Mouse (Mus musculus): ENCODE measurements around the gene P2rx3. TPM values are rescaled to one million over a fixed set of nuclear protein-coding genes. Genes with fewer than 3 reads are reported as not detected.

P2rx3 gene
- total and polyA plus RNA-seq, 3 experiments = 2.2 to 7.1 (median 3.7) TPM

GRCm38 (mm10) chr2:85011906-85012604 is 25.2 kb downstream of the P2rx3 start:
- DNase-seq (ENCODE audit: extremely low read depth) = no peak
- Histone ChIP-seq H3K9me3 (replicated peaks; ENCODE audit: low read length) (no peaks in the 10 kb centered on the region), H3K4me1 (ENCODE audit: control insufficient read depth in 1 of 2, insufficient read depth in 2 of 2) (peaks cover 8 to 55% of the 10 kb centered on the region in 2 experiments), H3K9ac (ENCODE audit: insufficient read depth, low read depth) (no peak overlapping the region), H3K4me3 (replicated peaks in 1 of 3; ENCODE audit: low read depth in 2 of 3, low read length in 2 of 3, poor library complexity in 1 of 3) (no peak overlapping the region), H3K4me2 (ENCODE audit: insufficient read depth, low read depth, poor library complexity, severe bottlenecking) (no peak overlapping the region), H3K27ac (ENCODE audit: insufficient read depth, low read depth) (no peak overlapping the region), H3K27me3 (replicated peaks) (no peaks in the 10 kb centered on the region), H3K36me3 (replicated peaks in 1 of 2; ENCODE audit: control insufficient read depth in 1 of 2, insufficient read depth in 1 of 2, low read length in 1 of 2) (peaks cover 0 to 2% of the 10 kb centered on the region in 2 experiments), H3K79me2 (replicated peaks; ENCODE audit: control insufficient read depth, extremely low read depth, insufficient read depth, poor library complexity, severe bottlenecking) (no peaks in the 10 kb centered on the region)
- in situ Hi-C loops (cut with MboI; ENCODE audit: low pct_ligation_motif_present, low pct_unique_long_range_greater_than_20kb, low sequenced_read_pairs) (no loop called here), dilution Hi-C loops (cut with MboI; ENCODE audit: extremely low pct_ligation_motif_present, extremely low pct_unique_long_range_greater_than_20kb, low sequenced_read_pairs) (no loop called here)
- no peak for TF ChIP-seq NRF1 (IDR thresholded peaks at IDR 0.05; ENCODE audit: low read depth, low read length)
- TF ChIP-seq JUND (conservative IDR thresholded peaks at IDR 0.05; ENCODE audit: low read depth, low read length) = no peak
- TF ChIP-seq ZNF384 (IDR thresholded peaks at IDR 0.05; ENCODE audit: low read depth, low read length) = no peak
- TF ChIP-seq CHD1 (IDR thresholded peaks at IDR 0.05; ENCODE audit: low read depth, low read length) = no peak
- TF ChIP-seq TBP (conservative IDR thresholded peaks at IDR 0.05; ENCODE audit: low read depth, low read length) = no peak
- TF ChIP-seq MAFK (IDR thresholded peaks at IDR 0.05; ENCODE audit: insufficient replicate concordance, low read length) = no peak
- TF ChIP-seq BHLHE40 (IDR thresholded peaks at IDR 0.05; ENCODE audit: low read depth, low read length) = no peak
- TF ChIP-seq PAX5 (IDR thresholded peaks at IDR 0.05; ENCODE audit: low read length) = no peak

DNA sequence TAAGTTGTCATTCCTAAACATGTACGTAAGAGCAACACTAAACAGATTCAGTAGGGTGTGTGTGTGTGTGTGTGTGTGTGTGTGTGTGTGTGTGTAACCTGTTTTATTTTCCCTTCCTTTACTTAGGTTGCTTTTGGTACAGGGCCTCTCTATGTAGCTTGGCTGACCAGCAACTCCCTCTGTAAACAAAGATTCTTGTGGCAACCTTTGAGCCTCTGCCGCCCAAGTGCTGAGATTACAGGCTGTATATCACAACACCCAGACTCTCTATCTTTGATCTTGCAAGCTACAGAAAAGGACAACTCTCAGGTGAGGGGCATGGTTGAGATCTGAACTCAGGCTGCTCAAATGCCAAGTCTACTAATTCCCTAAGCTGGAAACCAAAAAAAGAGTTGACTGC is 28.1 kb downstream of the P2rx3 start:
- no peak overlapping the region for H3K27ac ChIP-seq (ENCODE audit: insufficient read depth, low read depth)
- dilution Hi-C loops (cut with MboI; ENCODE audit: extremely low pct_ligation_motif_present, extremely low pct_unique_long_range_greater_than_20kb, low sequenced_read_pairs) = no loop called here
- TF ChIP-seq IRF4 (IDR thresholded peaks at IDR 0.05; ENCODE audit: low read depth, low read length) (no peak), MAX (IDR thresholded peaks at IDR 0.05; ENCODE audit: low read length) (no peak), ELF1 (IDR thresholded peaks at IDR 0.05; ENCODE audit: low read depth, low read length) (no peak), NELFE (IDR thresholded peaks at IDR 0.05; ENCODE audit: low read depth, low read length) (no peak), TCF12 (IDR thresholded peaks at IDR 0.05; ENCODE audit: low read depth, low read length) (no peak), GABPA (IDR thresholded peaks at IDR 0.05; ENCODE audit: insufficient replicate concordance, low read depth, low read length) (no peak), NRF1 (IDR thresholded peaks at IDR 0.05; ENCODE audit: low read depth, low read length) (no peak), CHD1 (IDR thresholded peaks at IDR 0.05; ENCODE audit: low read depth, low read length) (no peak), RAD21 (IDR thresholded peaks at IDR 0.05; ENCODE audit: low read depth, low read length) (no peak), ZC3H11A (IDR thresholded peaks at IDR 0.05; ENCODE audit: low read depth, low read length) (no peak), MAZ (IDR thresholded peaks at IDR 0.05; ENCODE audit: low read depth, low read length) (no peak)

More for the DNA sequence above, 28.1 kb downstream of the P2rx3 start:
- DNase-seq (ENCODE audit: extremely low read depth) = no peak
- in situ Hi-C loops (cut with MboI; ENCODE audit: low pct_ligation_motif_present, low pct_unique_long_range_greater_than_20kb, low sequenced_read_pairs) = no loop called here
- Histone ChIP-seq H3K27me3 (replicated peaks) (no peaks in the 10 kb centered on the region), H3K9ac (ENCODE audit: insufficient read depth, low read depth) (no peak overlapping the region), H3K4me1 (ENCODE audit: control insufficient read depth in 1 of 2, insufficient read depth in 2 of 2) (peaks cover 2 to 33% of the 10 kb centered on the region in 2 experiments; a peak in 3 of 4 replicates), H3K4me3 (replicated peaks in 1 of 3; ENCODE audit: low read depth in 2 of 3, low read length in 2 of 3, poor library complexity in 1 of 3) (no peak overlapping the region), H3K9me3 (replicated peaks; ENCODE audit: low read length) (no peaks in the 10 kb centered on the region), H3K36me3 (replicated peaks in 1 of 2; ENCODE audit: control insufficient read depth in 1 of 2, insufficient read depth in 1 of 2, low read length in 1 of 2) (peaks cover 0 to 3% of the 10 kb centered on the region in 2 experiments), H3K4me2 (ENCODE audit: insufficient read depth, low read depth, poor library complexity, severe bottlenecking) (no peak overlapping the region), H3K79me2 (replicated peaks; ENCODE audit: control insufficient read depth, extremely low read depth, insufficient read depth, poor library complexity, severe bottlenecking) (no peaks in the 10 kb centered on the region)
